9 mouse cellular contexts compared by ENCODE assay signal in the genomic region with DNA sequence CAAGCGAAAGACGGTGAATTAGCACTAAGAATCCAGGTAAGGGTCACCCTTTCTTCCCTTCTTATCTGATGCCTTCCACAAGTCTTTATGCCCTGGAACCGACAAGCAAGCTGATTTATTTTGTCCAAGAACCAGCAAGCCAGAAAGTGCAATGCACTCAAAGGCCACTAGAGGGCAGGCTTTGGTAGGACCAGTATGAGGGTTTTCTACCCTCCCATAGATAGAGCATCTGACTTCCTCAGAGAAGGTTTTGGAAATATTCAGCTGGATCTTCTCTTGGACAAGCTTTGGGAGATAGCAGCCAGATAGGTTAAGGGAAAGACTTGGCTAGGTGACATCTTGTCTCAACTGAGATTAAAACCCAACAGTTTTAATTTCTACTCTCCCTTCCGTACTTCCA. TPM values are rescaled to one million over a fixed set of nuclear protein-coding genes. Genes with fewer than 3 reads are reported as not detected.
DNase-seq lines count a peak whose midpoint lies in the region; ATAC-seq and TF ChIP-seq lines count a peak whose summit lies in the region.
"Had no signal": no experiment of that assay in that cellular context is flagged by ENCODE, and none has a peak within 500 bp of the region (broad histone marks: within the 10 kb centered on the region; RNA-seq: fewer than 3 reads in every experiment).

No protein-coding gene starts in this region.

- peak overlapping the region; percentile 82; the same call in 1 of the 2 replicates for H3K27ac ChIP-seq in macrophage
- H3K27ac ChIP-seq: heart, embryonic 15.5 days had no signal

- H3K36me3 ChIP-seq in macrophage (ENCODE audit: inconsistent target) = no peaks in the 10 kb centered on the region

- TF ChIP-seq POLR2A in brain, embryonic 14.5 days (IDR thresholded peaks at IDR 0.05; ENCODE audit: borderline replicate concordance, extremely low read depth, insufficient read depth, insufficient read length, poor library complexity, severe bottlenecking) = no peak

- no peak for ATAC-seq in CD4-positive, CD25-positive, alpha-beta regulatory T cell, adult 4 months

- peak; percentile 75; the same call in 1 of the 2 replicates for TF ChIP-seq CTCF in brain, embryonic 14.5 days (IDR thresholded peaks at IDR 0.05; ENCODE audit: borderline replicate concordance, extremely low read depth, insufficient read depth, insufficient read length)

- 48% methylated on average over 4 of the region's 4 CpGs for WGBS in macrophage (ENCODE audit: missing documents)

- H3K4me3 ChIP-seq in macrophage (ENCODE audit: inconsistent target) = no peak overlapping the region
- H3K4me3 ChIP-seq: heart, embryonic 15.5 days had no signal

- DNase-seq in CD4-positive, CD25-positive, alpha-beta regulatory T cell, adult 2 months (ENCODE audit: low read depth, low spot score) = peak; percentile 84
- peak; percentile 85 for DNase-seq in 3T3-L1 (ENCODE audit: low read depth, low spot score)
- peak; percentile 75 for DNase-seq in brain, embryonic 14.5 days (ENCODE audit: low read depth)
- DNase-seq in frontal cortex, postnatal 14 days (ENCODE audit: low spot score in 2 of 2) = peak; percentile 10 to 59
- DNase-seq in layer of hippocampus, adult 9-11 months = peak; percentile 34
- peak; percentile 68 to 86 for DNase-seq in spleen, postnatal 4 days (ENCODE audit: low spot score in 2 of 2)

- H3K79me2 ChIP-seq in macrophage (ENCODE audit: inconsistent target) = peaks cover 60% of the 10 kb centered on the region

RNA-seq across cellular contexts. Expression of gene Elf4, which starts 39.9 kb away (rescaled TPM):
- 10 to 100 TPM; 24.7 to 25.4 TPM for polyA plus RNA-seq in CD4-positive, CD25-positive, alpha-beta regulatory T cell, adult 4 months (2017; shearing (Covaris generic))
- polyA plus RNA-seq in brain, embryonic 14.5 days (2012; rRNA removed) = 2.1 and 2.8 TPM in 2 replicates
- 10 to 100 TPM; 31.7 to 79.8 (median 65.5) TPM for total RNA-seq in macrophage (2018; cell fraction: chromatin; rRNA removed)
- 10 to 100 TPM; 37.6 to 92.1 (median 58.9) TPM for total RNA-seq in macrophage (2018; cell fraction: cytosol; rRNA removed)
- 100 to 1,000 TPM in 3 of 26 experiments, 10 to 100 TPM in 23; 38.6 to 108 (median 69.6) TPM for total RNA-seq in macrophage (2018; cell fraction: nucleus; rRNA removed)
- polyA plus RNA-seq in macrophage (2018) = 29.9 to 41.0 TPM (median 37.3 TPM) in 3 replicates

Comparison
In these comparisons a context has a peak if more than half of its experiments do, and no peak if none do; other contexts are left out.
1. DNase-seq: peak in every context shown above with its lines; median percentile 85 in 3T3-L1; 84 in CD4-positive, CD25-positive, alpha-beta regulatory T cell, adult 2 months; 77 in spleen, postnatal 4 days; 75 in brain, embryonic 14.5 days; 34 in frontal cortex, postnatal 14 days; 34 in layer of hippocampus, adult 9-11 months.